Comparison of ENCODE assay signal across 16 mouse cellular contexts in the genomic region with DNA sequence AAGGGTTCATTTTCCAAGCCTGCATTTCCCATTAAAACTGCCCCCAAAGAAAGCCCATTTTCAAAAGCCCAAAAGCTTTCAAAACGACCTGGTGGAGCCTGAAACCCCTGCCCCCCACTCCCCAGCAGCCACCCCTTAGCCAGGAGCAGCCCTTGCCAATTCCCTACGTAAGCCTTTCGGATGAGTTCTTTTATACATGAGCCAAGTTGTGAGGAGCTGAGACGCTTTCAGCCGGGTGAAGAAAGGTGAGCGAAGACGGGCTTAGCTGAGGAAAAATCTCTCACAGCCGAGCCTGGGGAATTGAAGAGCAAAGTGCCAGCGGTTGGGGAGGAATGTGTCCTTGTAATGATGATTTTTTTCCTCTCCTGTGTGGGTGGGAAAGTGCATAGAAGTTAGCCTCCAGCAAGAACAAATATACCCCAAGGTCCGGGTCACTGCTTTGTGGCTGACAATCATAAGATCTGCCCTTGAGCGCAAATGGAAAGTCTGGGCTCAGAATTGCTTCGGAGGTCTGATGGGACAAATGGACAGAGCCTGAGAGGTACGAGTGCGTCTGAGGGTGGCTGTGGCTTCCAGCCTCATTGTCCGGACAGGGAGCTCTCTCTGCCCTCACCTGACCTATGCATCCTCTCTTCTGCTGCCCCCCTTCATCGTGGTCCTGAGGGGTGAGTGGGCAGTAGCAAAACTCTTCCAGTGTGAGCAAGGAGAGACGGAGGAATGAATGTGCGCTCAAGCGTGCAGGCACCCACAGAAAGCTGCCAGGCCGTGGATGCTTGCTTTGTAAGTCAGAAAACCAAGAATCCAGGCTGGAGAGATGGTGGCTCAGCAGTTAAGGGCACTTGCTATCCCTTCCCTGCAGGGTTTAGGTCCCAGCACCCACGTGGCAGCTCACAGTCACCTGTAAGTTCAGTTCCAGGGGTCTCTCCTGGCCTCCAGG. TPM values are rescaled to one million over a fixed set of nuclear protein-coding genes. Genes with fewer than 3 reads are reported as not detected.
A peak's percentile ranks its signal among the peaks of the same experiment; 100 is the strongest.
DNase-seq lines count a peak whose midpoint lies in the region; ATAC-seq and TF ChIP-seq lines count a peak whose summit lies in the region.
"Had no signal": no experiment of that assay in that cellular context is flagged by ENCODE, and none has a peak within 500 bp of the region (broad histone marks: within the 10 kb centered on the region; RNA-seq: fewer than 3 reads in every experiment).

No protein-coding gene starts in this region.

- no peaks in the 10 kb centered on the region for H3K9me3 ChIP-seq in hindbrain, embryonic 10.5 days
- H3K9me3 ChIP-seq in hindbrain, embryonic 11.5 days (ENCODE audit: control insufficient read depth, low read length): no peaks in the 10 kb centered on the region
- no peaks in the 10 kb centered on the region for H3K9me3 ChIP-seq in midbrain, embryonic 14.5 days (ENCODE audit: control insufficient read depth, low read length)
- H3K9me3 ChIP-seq in midbrain, embryonic 11.5 days (ENCODE audit: control insufficient read depth, low read length): no peaks in the 10 kb centered on the region
- H3K9me3 ChIP-seq in hindbrain, postnatal 0 days (ENCODE audit: low read length): no peaks in the 10 kb centered on the region
- H3K9me3 ChIP-seq: liver, embryonic 12.5 days; neural tube, embryonic 15.5 days had no signal

- no peak overlapping the region for H3K4me2 ChIP-seq in hindbrain, embryonic 11.5 days (replicated peaks; ENCODE audit: low read depth, low read length)
- no peak overlapping the region for H3K4me2 ChIP-seq in midbrain, embryonic 14.5 days (ENCODE audit: low read length)
- no peak overlapping the region for H3K4me2 ChIP-seq in midbrain, embryonic 11.5 days
- H3K4me2 ChIP-seq in hindbrain, postnatal 0 days (ENCODE audit: low read depth, low read length): peak overlapping the region; percentile 2; the same call in 1 of the 2 replicates
- H3K4me2 ChIP-seq: liver, embryonic 12.5 days; neural tube, embryonic 15.5 days had no signal

- H3K4me1 ChIP-seq in hindbrain, embryonic 10.5 days (replicated peaks): peaks cover 10% of the 10 kb centered on the region
- H3K4me1 ChIP-seq in hindbrain, embryonic 11.5 days (replicated peaks; ENCODE audit: control insufficient read depth, insufficient read depth, low read length): no peaks in the 10 kb centered on the region
- H3K4me1 ChIP-seq in midbrain, embryonic 14.5 days (ENCODE audit: control insufficient read depth, insufficient read depth, low read length): peaks cover 4% of the 10 kb centered on the region; the same call in 1 of the 2 replicates
- H3K4me1 ChIP-seq in midbrain, embryonic 11.5 days (ENCODE audit: control insufficient read depth, insufficient read depth, low read length): 0 out of 2 replicates have a peak, but pooled peaks cover 5% of the 10 kb centered on the region
- 0 out of 2 replicates have a peak, but pooled peaks cover 3% of the 10 kb centered on the region for H3K4me1 ChIP-seq in hindbrain, postnatal 0 days (ENCODE audit: insufficient read depth, low read length)

- H3K9ac ChIP-seq in hindbrain, embryonic 11.5 days (ENCODE audit: low read depth, low read length): no peak overlapping the region
- no peak overlapping the region for H3K9ac ChIP-seq in midbrain, embryonic 14.5 days (replicated peaks; ENCODE audit: low read length)
- H3K9ac ChIP-seq in midbrain, embryonic 11.5 days (ENCODE audit: low read length): no peak overlapping the region
- no peak overlapping the region for H3K9ac ChIP-seq in hindbrain, postnatal 0 days (replicated peaks; ENCODE audit: low read length)
- H3K9ac ChIP-seq: liver, embryonic 12.5 days; neural tube, embryonic 15.5 days had no signal

- no peak for TF ChIP-seq POLR2A in brain, embryonic 14.5 days (IDR thresholded peaks at IDR 0.05; ENCODE audit: borderline replicate concordance, extremely low read depth, insufficient read depth, insufficient read length, poor library complexity, severe bottlenecking)

- no peak for TF ChIP-seq CTCF in brain, embryonic 14.5 days (IDR thresholded peaks at IDR 0.05; ENCODE audit: borderline replicate concordance, extremely low read depth, insufficient read depth, insufficient read length)
- no peak for TF ChIP-seq CTCF in hindbrain, postnatal 0 days (IDR thresholded peaks at IDR 0.05; ENCODE audit: low read depth)

- WGBS in hindbrain, embryonic 10.5 days: 55% methylated on average over 21 of the region's 21 CpGs
- 59% methylated on average over 21 of the region's 21 CpGs for WGBS in hindbrain, embryonic 11.5 days
- WGBS in midbrain, embryonic 14.5 days: 36% methylated on average over 21 of the region's 21 CpGs
- 54% methylated on average over 21 of the region's 21 CpGs for WGBS in midbrain, embryonic 11.5 days
- 30% methylated on average over 21 of the region's 21 CpGs for WGBS in hindbrain, postnatal 0 days

- DNase-seq in hindbrain, embryonic 10.5 days (ENCODE audit: low spot score): no peak
- no peak for DNase-seq in hindbrain, embryonic 11.5 days (ENCODE audit: low spot score)
- DNase-seq in midbrain, embryonic 14.5 days: peak; percentile 46
- DNase-seq in midbrain, embryonic 11.5 days (ENCODE audit: low spot score, missing footprints): no peak
- DNase-seq in brain, embryonic 14.5 days (ENCODE audit: low read depth): peak; percentile 85
- DNase-seq in hindbrain, postnatal 0 days (ENCODE audit: low spot score): peak; percentile 39
- no peak for DNase-seq in layer of hippocampus, adult 9-10 months (ENCODE audit: low spot score)
- DNase-seq: cerebellum, adult 8-10 months; right cerebral cortex, postnatal 14 days; thymus, adult 2 months had no signal

- peaks cover 5% of the 10 kb centered on the region for H3K27me3 ChIP-seq in hindbrain, embryonic 10.5 days (ENCODE audit: insufficient read depth, poor library complexity, severe bottlenecking)
- no peaks in the 10 kb centered on the region for H3K27me3 ChIP-seq in hindbrain, embryonic 11.5 days (ENCODE audit: control insufficient read depth, insufficient read depth, low read length)
- H3K27me3 ChIP-seq in midbrain, embryonic 14.5 days (ENCODE audit: control insufficient read depth, insufficient read depth, low read length): no peaks in the 10 kb centered on the region
- no peaks in the 10 kb centered on the region for H3K27me3 ChIP-seq in midbrain, embryonic 11.5 days (ENCODE audit: control insufficient read depth, insufficient read depth, low read length)
- H3K27me3 ChIP-seq in hindbrain, postnatal 0 days (ENCODE audit: insufficient read depth, low read length): no peaks in the 10 kb centered on the region
- H3K27me3 ChIP-seq: neural tube, embryonic 15.5 days had no signal

- ATAC-seq in hindbrain, embryonic 11.5 days (ENCODE audit: low FRiP score): no peak
- ATAC-seq in midbrain, embryonic 14.5 days (ENCODE audit: low FRiP score, low TSS enrichment): no peak
- no peak for ATAC-seq in midbrain, embryonic 11.5 days (ENCODE audit: low FRiP score)
- ATAC-seq in hindbrain, postnatal 0 days: no peak
- no peak for ATAC-seq in erythroid progenitor cell, adult 5-6 weeks (replicated peaks; ENCODE audit: low FRiP score, poor library complexity, severe bottlenecking)
- ATAC-seq: liver, embryonic 12.5 days had no signal

- H3K36me3 ChIP-seq in hindbrain, embryonic 10.5 days: peaks cover 20% of the 10 kb centered on the region
- H3K36me3 ChIP-seq in hindbrain, embryonic 11.5 days (ENCODE audit: control insufficient read depth, insufficient read depth, low read length): no peaks in the 10 kb centered on the region
- no peaks in the 10 kb centered on the region for H3K36me3 ChIP-seq in midbrain, embryonic 14.5 days (ENCODE audit: control insufficient read depth, insufficient read depth, low read length)
- H3K36me3 ChIP-seq in midbrain, embryonic 11.5 days (ENCODE audit: control insufficient read depth, insufficient read depth, low read length): no peaks in the 10 kb centered on the region
- H3K36me3 ChIP-seq in hindbrain, postnatal 0 days (ENCODE audit: insufficient read depth, low read length): no peaks in the 10 kb centered on the region
- H3K36me3 ChIP-seq: neural tube, embryonic 15.5 days had no signal

- H3K4me3 ChIP-seq in hindbrain, embryonic 10.5 days: no peak overlapping the region
- H3K4me3 ChIP-seq in hindbrain, embryonic 11.5 days (ENCODE audit: low read depth, low read length): no peak overlapping the region
- no peak overlapping the region for H3K4me3 ChIP-seq in midbrain, embryonic 14.5 days (replicated peaks; ENCODE audit: low read depth, low read length)
- H3K4me3 ChIP-seq in midbrain, embryonic 11.5 days (ENCODE audit: low read depth, low read length): no peak overlapping the region
- H3K4me3 ChIP-seq in hindbrain, postnatal 0 days (ENCODE audit: low read length): no peak overlapping the region
- H3K4me3 ChIP-seq: liver, embryonic 12.5 days; neural tube, embryonic 15.5 days had no signal

- H3K27ac ChIP-seq in hindbrain, embryonic 10.5 days: 0 out of 2 replicates have a peak overlapping the region, but pooled peaks have one; percentile 24
- H3K27ac ChIP-seq in hindbrain, embryonic 11.5 days (ENCODE audit: low read depth, low read length): no peak overlapping the region
- no peak overlapping the region for H3K27ac ChIP-seq in midbrain, embryonic 14.5 days (replicated peaks; ENCODE audit: low read depth, low read length)
- H3K27ac ChIP-seq in midbrain, embryonic 11.5 days (ENCODE audit: low read depth, low read length): no peak overlapping the region
- H3K27ac ChIP-seq in hindbrain, postnatal 0 days: no peak overlapping the region
- H3K27ac ChIP-seq: liver, embryonic 12.5 days; neural tube, embryonic 15.5 days had no signal

RNA-seq across cellular contexts. Expression of a gene that starts 11.5 kb away (rescaled TPM):
- polyA plus RNA-seq in hindbrain, embryonic 10.5 days (2016; fragmentation: Nextera tagmentation; extraction: Ambion mirVana): 111 and 135 TPM in 2 replicates
- polyA plus RNA-seq in hindbrain, embryonic 11.5 days (2014; fragmentation: Nextera tagmentation; extraction: Ambion mirVana): 93.2 and 95.2 TPM in 2 replicates
- polyA plus RNA-seq in midbrain, embryonic 14.5 days (2014; fragmentation: Nextera tagmentation; extraction: Ambion mirVana): 13.5 and 24.8 TPM in 2 replicates
- polyA plus RNA-seq in midbrain, embryonic 11.5 days (2014; fragmentation: Nextera tagmentation; extraction: Ambion mirVana): 102 and 106 TPM in 2 replicates
- polyA plus RNA-seq in brain, embryonic 14.5 days (2012; rRNA removed): 62.6 and 100 TPM in 2 replicates
- total RNA-seq in hindbrain, postnatal 0 days (2014; rRNA removed): 43.8 and 58.3 TPM in 2 replicates
- polyA plus RNA-seq in hindbrain, postnatal 0 days (2015; fragmentation: Nextera tagmentation; extraction: Ambion mirVana): 24.0 and 24.2 TPM in 2 replicates
- total RNA-seq in erythroid progenitor cell, adult 5-6 weeks (2015; ENCODE audit: low replicate concordance): 637 and 660 TPM in 2 replicates
- 271 and 335 TPM in 2 replicates for total RNA-seq in erythroid progenitor cell, adult 5-6 weeks (2017; ENCODE audit: low replicate concordance)

RNA-seq across cellular contexts. Expression of a gene that starts 13.8 kb away (rescaled TPM):
- 9.7 and 14.4 TPM in 2 replicates for polyA plus RNA-seq in hindbrain, embryonic 10.5 days (2016; fragmentation: Nextera tagmentation; extraction: Ambion mirVana)
- 17.2 and 20.9 TPM in 2 replicates for polyA plus RNA-seq in hindbrain, embryonic 11.5 days (2014; fragmentation: Nextera tagmentation; extraction: Ambion mirVana)
- 11.7 and 15.5 TPM in 2 replicates for polyA plus RNA-seq in midbrain, embryonic 14.5 days (2014; fragmentation: Nextera tagmentation; extraction: Ambion mirVana)
- 3.6 and 4.8 TPM in 2 replicates for polyA plus RNA-seq in midbrain, embryonic 11.5 days (2014; fragmentation: Nextera tagmentation; extraction: Ambion mirVana)
- polyA plus RNA-seq in brain, embryonic 14.5 days (2012; rRNA removed): 14.0 and 47.0 TPM in 2 replicates
- total RNA-seq in hindbrain, postnatal 0 days (2014; rRNA removed): 62.6 and 70.9 TPM in 2 replicates
- polyA plus RNA-seq in hindbrain, postnatal 0 days (2015; fragmentation: Nextera tagmentation; extraction: Ambion mirVana): 50.0 and 53.5 TPM in 2 replicates
- total RNA-seq in erythroid progenitor cell, adult 5-6 weeks (2015; ENCODE audit: low replicate concordance): not detected in 2 replicates
- not detected in 2 replicates for total RNA-seq in erythroid progenitor cell, adult 5-6 weeks (2017; ENCODE audit: low replicate concordance)
- total RNA-seq: monocyte, adult 5-6 weeks had no signal

RNA-seq across cellular contexts. Expression of a gene that starts 33.2 kb away (rescaled TPM):
- polyA plus RNA-seq in hindbrain, embryonic 10.5 days (2016; fragmentation: Nextera tagmentation; extraction: Ambion mirVana): 41.6 and 46.8 TPM in 2 replicates
- 19.1 and 22.9 TPM in 2 replicates for polyA plus RNA-seq in hindbrain, embryonic 11.5 days (2014; fragmentation: Nextera tagmentation; extraction: Ambion mirVana)
- 3.9 and 4.9 TPM in 2 replicates for polyA plus RNA-seq in midbrain, embryonic 14.5 days (2014; fragmentation: Nextera tagmentation; extraction: Ambion mirVana)
- polyA plus RNA-seq in midbrain, embryonic 11.5 days (2014; fragmentation: Nextera tagmentation; extraction: Ambion mirVana): 19.7 and 27.2 TPM in 2 replicates
- 12.1 and 27.9 TPM in 2 replicates for polyA plus RNA-seq in brain, embryonic 14.5 days (2012; rRNA removed)
- total RNA-seq in hindbrain, postnatal 0 days (2014; rRNA removed): 4.3 and 10.5 TPM in 2 replicates
- 4.5 and 6.4 TPM in 2 replicates for polyA plus RNA-seq in hindbrain, postnatal 0 days (2015; fragmentation: Nextera tagmentation; extraction: Ambion mirVana)
- total RNA-seq in erythroid progenitor cell, adult 5-6 weeks (2015; ENCODE audit: low replicate concordance): 152 and 157 TPM in 2 replicates
- total RNA-seq in erythroid progenitor cell, adult 5-6 weeks (2017; ENCODE audit: low replicate concordance): 126 and 180 TPM in 2 replicates
- total RNA-seq: gastrocnemius, adult 8-10 months; monocyte, adult 5-6 weeks had no signal

RNA-seq across cellular contexts. Expression of a gene that starts 46.4 kb away (rescaled TPM):
- polyA plus RNA-seq in hindbrain, embryonic 10.5 days (2016; fragmentation: Nextera tagmentation; extraction: Ambion mirVana): 0.78 and 8.7 TPM in 2 replicates
- polyA plus RNA-seq in hindbrain, embryonic 11.5 days (2014; fragmentation: Nextera tagmentation; extraction: Ambion mirVana): 10.2 and 12.4 TPM in 2 replicates
- polyA plus RNA-seq in midbrain, embryonic 14.5 days (2014; fragmentation: Nextera tagmentation; extraction: Ambion mirVana): 13.2 and 13.7 TPM in 2 replicates
- 5.0 and 6.2 TPM in 2 replicates for polyA plus RNA-seq in midbrain, embryonic 11.5 days (2014; fragmentation: Nextera tagmentation; extraction: Ambion mirVana)
- 7.0 and 15.6 TPM in 2 replicates for polyA plus RNA-seq in brain, embryonic 14.5 days (2012; rRNA removed)
- total RNA-seq in hindbrain, postnatal 0 days (2014; rRNA removed): 8.6 and 11.9 TPM in 2 replicates
- polyA plus RNA-seq in hindbrain, postnatal 0 days (2015; fragmentation: Nextera tagmentation; extraction: Ambion mirVana): 4.3 and 5.7 TPM in 2 replicates
- total RNA-seq in erythroid progenitor cell, adult 5-6 weeks (2015; ENCODE audit: low replicate concordance): not detected in 2 replicates
- not detected in 2 replicates for total RNA-seq in erythroid progenitor cell, adult 5-6 weeks (2017; ENCODE audit: low replicate concordance)
- total RNA-seq: gastrocnemius, adult 8-10 months; layer of hippocampus, postnatal 25 days; monocyte, adult 5-6 weeks had no signal

RNA-seq across cellular contexts. Expression of a gene that starts 51.8 kb away (rescaled TPM):
- polyA plus RNA-seq in hindbrain, embryonic 10.5 days (2016; fragmentation: Nextera tagmentation; extraction: Ambion mirVana): 1.9 and 2.2 TPM in 2 replicates
- polyA plus RNA-seq in hindbrain, embryonic 11.5 days (2014; fragmentation: Nextera tagmentation; extraction: Ambion mirVana): 1.2 and 3.3 TPM in 2 replicates
- polyA plus RNA-seq in midbrain, embryonic 14.5 days (2014; fragmentation: Nextera tagmentation; extraction: Ambion mirVana): 0.71 and 1.6 TPM in 2 replicates
- 0.46 and 0.50 TPM in 2 replicates for polyA plus RNA-seq in midbrain, embryonic 11.5 days (2014; fragmentation: Nextera tagmentation; extraction: Ambion mirVana)
- 0.82 and 0.92 TPM in 2 replicates for polyA plus RNA-seq in brain, embryonic 14.5 days (2012; rRNA removed)
- total RNA-seq in hindbrain, postnatal 0 days (2014; rRNA removed): 0.68 and 0.99 TPM in 2 replicates
- 0.45 and 0.48 TPM in 2 replicates for polyA plus RNA-seq in hindbrain, postnatal 0 days (2015; fragmentation: Nextera tagmentation; extraction: Ambion mirVana)
- not detected in 2 replicates for total RNA-seq in erythroid progenitor cell, adult 5-6 weeks (2015; ENCODE audit: low replicate concordance)
- total RNA-seq in erythroid progenitor cell, adult 5-6 weeks (2017; ENCODE audit: low replicate concordance): not detected in 2 replicates
- total RNA-seq: monocyte, adult 5-6 weeks had no signal

Comparison
In these comparisons a context has a peak if more than half of its experiments do, and no peak if none do; other contexts are left out.
1. DNase-seq: peak in midbrain, embryonic 14.5 days (single experiment), brain, embryonic 14.5 days (single experiment) and hindbrain, postnatal 0 days (single experiment); none in hindbrain, embryonic 10.5 days (single experiment), hindbrain, embryonic 11.5 days (single experiment), midbrain, embryonic 11.5 days (single experiment) and layer of hippocampus, adult 9-10 months (single experiment).